Mouse (Mus musculus) CH12.LX (cell line): ENCODE data around the gene Sik3.
"Not testable (repeated sequence)": the region's sequence is repeated elsewhere in the genome, so short reads cannot be mapped to it uniquely, and the experiment has no call there.

ENCODE experiments used
- CTCF ChIP-seq, 2 experiments: IDR thresholded peaks in 1 of 2; conservative IDR thresholded peaks in 1 of 2; 2 replicates each; pipeline ENCODE4 v1.5.1; 2011 to 2012; ENCODE audit warnings: low read depth in 2 of 2, low read length in 2 of 2, improper control_type of control experiment in 1 of 2, inconsistent platforms in 1 of 2, mild to moderate bottlenecking in 1 of 2, moderate library complexity in 1 of 2
- E2F4 ChIP-seq: IDR thresholded peaks from 2 replicates; pipeline ENCODE4 v1.6.1; 2011; ENCODE audit warnings: low read depth, low read length, improper control_type of control experiment; ENCODE audit not compliant: insufficient replicate concordance
- ETS1 ChIP-seq: conservative IDR thresholded peaks from 2 replicates; pipeline ENCODE4 v1.6.1; 2012; ENCODE audit warnings: low read depth, mild to moderate bottlenecking, inconsistent platforms, low read length, improper control_type of control experiment, moderate library complexity
- SIN3A ChIP-seq: IDR thresholded peaks from 2 replicates; pipeline ENCODE4 v1.6.1; 2012; ENCODE audit warnings: low read length, improper control_type of control experiment, inconsistent platforms
- UBTF ChIP-seq: IDR thresholded peaks from 2 replicates; pipeline ENCODE4 v1.6.1; 2012; ENCODE audit warnings: low read depth, mild to moderate bottlenecking, inconsistent platforms, low read length, improper control_type of control experiment, moderate library complexity

DNA sequence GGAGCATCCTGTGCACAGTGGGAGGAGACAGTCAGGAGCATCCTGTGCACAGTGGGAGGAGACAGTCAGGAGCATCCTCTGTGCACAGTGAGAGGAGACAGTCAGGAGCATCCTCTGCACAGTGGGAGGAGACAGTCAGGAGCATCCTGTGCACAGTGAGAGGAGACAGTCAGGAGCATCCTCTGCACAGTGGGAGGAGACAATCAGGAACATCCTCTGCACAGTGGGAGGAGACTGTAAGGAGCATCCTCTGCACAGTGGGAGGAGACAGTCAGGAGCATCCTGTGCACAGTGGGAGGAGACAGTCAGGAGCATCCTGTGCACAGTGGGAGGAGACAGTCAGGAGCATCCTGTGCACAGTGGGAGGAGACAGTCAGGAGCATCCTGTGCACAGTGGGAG is 120.2 kb downstream of the Sik3 start:
- TF ChIP-seq UBTF; SIN3A; E2F4; ETS1; CTCF (conservative IDR thresholded peaks at IDR 0.05 in 1 of 2, IDR thresholded peaks at IDR 0.05 in 1 of 2; ENCODE audit: low read depth in 2 of 2, low read length in 2 of 2): not testable (repeated sequence)
